Mouse (Mus musculus) E14TG2a.4 (cell line): ENCODE measurements around the gene Tmem216.

ENCODE experiments used
- CTCF ChIP-seq: conservative IDR thresholded peaks from 2 replicates; pipeline ENCODE4 v1.5.1; 2014; ENCODE audit warnings: low read length
- NANOG ChIP-seq: IDR thresholded peaks from 2 replicates; pipeline ENCODE4 v1.6.1; 2014; ENCODE audit warnings: borderline replicate concordance, low read length, mixed read lengths
- POU5F1 ChIP-seq: IDR thresholded peaks from 2 replicates; pipeline ENCODE4 v1.6.1; 2014; ENCODE audit warnings: low read length, borderline replicate concordance

GRCm38 (mm10) chr19:10581984-10582383 is 25.9 kb upstream of the Tmem216 start:
- TF ChIP-seq CTCF (no peak), NANOG (no peak), POU5F1 (no peak)
